Mouse (Mus musculus): Measurements from ENCODE around the gene Zc3h13.

The Zc3h13 gene

DNA sequence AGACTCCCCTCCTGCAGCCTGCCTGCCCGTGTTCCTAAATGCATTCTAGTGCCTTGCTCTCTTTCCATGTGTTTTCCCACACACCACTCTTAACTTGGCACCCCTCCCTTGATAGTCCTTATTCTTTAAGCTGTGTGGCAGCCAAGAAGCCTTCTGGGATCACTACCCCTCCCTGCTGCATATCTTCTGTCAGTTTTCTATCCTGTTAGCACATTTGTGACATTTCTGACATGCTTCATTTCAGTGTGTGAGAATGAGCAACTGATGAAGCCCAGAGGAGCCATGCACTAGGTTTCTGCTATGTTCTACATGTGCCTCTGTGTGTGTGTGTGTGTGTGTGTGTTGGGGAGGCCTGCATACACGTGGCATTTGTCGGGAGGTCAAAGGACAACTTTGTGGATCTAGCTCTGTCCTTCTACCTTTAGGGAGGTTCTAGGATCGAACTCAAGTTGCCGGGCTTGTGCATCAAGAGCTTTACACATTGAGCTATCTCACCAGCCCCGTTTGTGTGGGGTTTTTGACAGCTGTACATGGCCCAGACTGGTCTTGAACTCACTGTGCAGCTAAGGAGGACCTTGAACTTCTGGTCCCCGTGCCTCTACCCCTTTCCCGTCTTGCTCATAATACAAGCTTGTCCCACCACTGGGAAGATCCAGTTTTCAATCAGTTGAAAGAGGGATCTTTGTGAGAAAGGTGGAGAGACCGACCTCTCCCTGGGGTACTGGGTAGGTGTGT lies 81.3 kb downstream of the Zc3h13 start:
- no peaks in the 10 kb centered on the region for H3K36me3 ChIP-seq (ENCODE audit: control insufficient read depth, insufficient read depth, low read length, poor library complexity, severe bottlenecking)
- DNase-seq (ENCODE audit: low read depth, low spot score) = no peak
- H3K27me3 ChIP-seq (ENCODE audit: control insufficient read depth, insufficient read depth, low read length, poor library complexity, severe bottlenecking) = no peaks in the 10 kb centered on the region

DNA sequence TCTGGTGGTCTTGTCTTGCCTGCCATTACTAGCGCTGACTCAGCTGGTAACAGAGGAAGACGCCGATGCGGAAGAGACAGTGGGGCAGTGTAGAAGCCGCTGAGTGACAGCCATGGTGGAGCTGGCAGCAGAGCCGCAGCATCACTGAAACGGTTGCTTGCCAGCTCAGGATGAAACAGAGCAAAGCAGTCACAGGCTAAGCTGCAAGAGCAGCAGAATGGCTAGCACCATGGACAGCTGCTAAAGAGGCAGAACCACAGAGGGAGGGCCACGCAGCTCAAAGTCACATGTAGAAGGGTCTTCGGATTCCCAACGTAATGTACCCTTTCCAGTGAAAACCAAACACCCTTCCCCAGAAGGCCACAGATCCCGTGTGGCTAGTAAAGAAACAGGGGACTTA lies 82.6 kb downstream of the Zc3h13 start:
- DNase-seq (ENCODE audit: low read depth, low spot score) = peak; percentile 10
- H3K27me3 ChIP-seq (ENCODE audit: control insufficient read depth, insufficient read depth, low read length, poor library complexity, severe bottlenecking) = no peaks in the 10 kb centered on the region
- no peaks in the 10 kb centered on the region for H3K36me3 ChIP-seq (ENCODE audit: control insufficient read depth, insufficient read depth, low read length, poor library complexity, severe bottlenecking)

DNA sequence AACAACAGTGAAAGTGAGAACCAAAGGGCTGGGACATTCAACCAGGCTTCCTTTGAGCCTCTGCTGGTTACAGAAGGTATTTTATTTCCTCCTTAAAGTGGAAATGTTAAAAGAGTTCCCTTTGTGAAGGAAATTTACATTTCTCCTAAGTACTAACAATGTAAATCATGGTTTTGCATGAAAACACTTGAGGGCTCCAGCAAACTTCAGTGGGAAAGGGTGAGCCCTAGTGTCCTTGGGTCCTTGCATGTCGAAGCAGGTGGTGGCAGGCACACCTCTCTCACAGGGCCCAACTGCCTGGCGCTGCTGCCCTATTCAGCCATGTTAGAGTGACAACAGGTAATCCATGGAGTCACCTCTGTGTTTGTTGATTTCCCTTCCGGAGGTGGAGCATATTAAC lies 83.3 kb downstream of the Zc3h13 start:
- Histone ChIP-seq H3K27me3 (ENCODE audit: control insufficient read depth, insufficient read depth, low read length, poor library complexity, severe bottlenecking) (no peaks in the 10 kb centered on the region), H3K36me3 (ENCODE audit: control insufficient read depth, insufficient read depth, low read length, poor library complexity, severe bottlenecking) (no peaks in the 10 kb centered on the region)
- no peak for DNase-seq (ENCODE audit: low read depth, low spot score)

DNA sequence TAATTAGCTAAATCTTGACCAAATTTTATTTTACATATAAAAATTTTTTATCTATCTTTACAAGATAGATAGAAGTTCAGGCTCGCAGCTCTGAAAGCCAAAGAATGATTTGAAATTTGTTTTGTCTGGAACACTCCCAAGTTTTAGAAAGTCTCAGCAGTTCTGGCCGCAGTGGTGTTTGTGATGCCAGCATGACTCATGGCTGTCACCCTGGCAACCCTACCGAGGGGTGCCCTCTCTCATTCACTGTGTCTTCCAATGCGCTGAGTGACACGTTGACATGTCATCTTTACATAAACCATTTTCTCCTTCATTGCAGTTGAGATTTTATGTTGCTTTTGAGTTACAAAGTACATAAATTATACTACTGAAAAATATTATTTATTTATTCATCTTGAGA lies 85.7 kb downstream of the Zc3h13 start:
- no peaks in the 10 kb centered on the region for H3K36me3 ChIP-seq (ENCODE audit: control insufficient read depth, insufficient read depth, low read length, poor library complexity, severe bottlenecking)
- no peaks in the 10 kb centered on the region for H3K27me3 ChIP-seq (ENCODE audit: control insufficient read depth, insufficient read depth, low read length, poor library complexity, severe bottlenecking)
- DNase-seq (ENCODE audit: low read depth, low spot score) = no peak

DNA sequence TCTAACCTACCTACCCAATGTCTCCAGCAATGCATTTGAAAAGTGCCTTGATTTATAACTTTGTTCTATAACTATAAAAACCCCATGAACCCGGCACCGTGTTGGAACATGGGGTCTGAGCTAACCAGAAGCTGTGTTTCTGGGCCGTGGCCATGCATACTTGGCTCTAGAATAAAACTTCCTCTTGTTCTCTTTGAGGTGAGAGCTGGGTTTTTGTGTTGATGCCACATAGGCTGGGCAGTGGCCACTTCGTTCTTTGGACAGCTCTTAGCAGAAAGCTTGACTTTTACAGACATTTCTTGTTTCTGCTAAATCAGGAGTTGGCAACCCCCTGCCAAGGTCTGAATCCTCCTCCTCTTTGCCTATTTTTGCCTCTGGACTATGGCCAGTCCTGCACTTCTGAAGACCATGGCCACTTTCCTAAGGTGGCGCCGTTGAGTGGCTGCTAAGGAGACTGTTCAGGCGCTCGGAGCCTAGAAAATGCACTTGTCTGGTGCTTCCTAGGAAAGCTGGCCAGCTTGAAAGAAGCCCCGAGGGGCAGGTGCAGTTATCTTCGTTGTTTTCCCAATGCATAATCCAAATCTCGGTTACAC lies 90.9 kb downstream of the Zc3h13 start:
- Histone ChIP-seq H3K27me3 (ENCODE audit: control insufficient read depth, insufficient read depth, low read length, poor library complexity, severe bottlenecking) (no peaks in the 10 kb centered on the region), H3K36me3 (ENCODE audit: control insufficient read depth, insufficient read depth, low read length, poor library complexity, severe bottlenecking) (no peaks in the 10 kb centered on the region)
- DNase-seq (ENCODE audit: low read depth, low spot score) = no peak

DNA sequence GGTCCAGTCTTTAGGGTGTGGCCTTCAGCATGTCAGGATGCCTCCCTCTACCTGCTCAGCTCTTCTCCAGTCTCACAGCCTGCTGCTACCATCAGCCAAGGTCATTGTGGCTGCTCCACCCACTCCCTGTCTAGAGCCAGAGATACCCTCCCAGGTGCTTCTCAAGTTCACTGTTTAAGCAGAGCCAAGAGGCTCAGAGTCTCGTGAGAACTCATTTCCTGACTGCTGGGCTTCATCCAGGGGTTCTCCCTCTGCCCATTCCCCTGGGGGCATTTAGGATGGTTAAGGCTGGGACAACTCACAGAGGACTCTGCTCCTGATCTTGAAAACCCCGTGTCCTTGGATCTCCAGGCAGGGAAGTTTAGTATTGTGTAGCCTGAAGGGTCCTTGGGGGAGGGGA lies 92.1 kb downstream of the Zc3h13 start:
- Histone ChIP-seq H3K27me3 (ENCODE audit: control insufficient read depth, insufficient read depth, low read length, poor library complexity, severe bottlenecking) (no peaks in the 10 kb centered on the region), H3K36me3 (ENCODE audit: control insufficient read depth, insufficient read depth, low read length, poor library complexity, severe bottlenecking) (no peaks in the 10 kb centered on the region)
- DNase-seq (ENCODE audit: low read depth, low spot score) = no peak

DNA sequence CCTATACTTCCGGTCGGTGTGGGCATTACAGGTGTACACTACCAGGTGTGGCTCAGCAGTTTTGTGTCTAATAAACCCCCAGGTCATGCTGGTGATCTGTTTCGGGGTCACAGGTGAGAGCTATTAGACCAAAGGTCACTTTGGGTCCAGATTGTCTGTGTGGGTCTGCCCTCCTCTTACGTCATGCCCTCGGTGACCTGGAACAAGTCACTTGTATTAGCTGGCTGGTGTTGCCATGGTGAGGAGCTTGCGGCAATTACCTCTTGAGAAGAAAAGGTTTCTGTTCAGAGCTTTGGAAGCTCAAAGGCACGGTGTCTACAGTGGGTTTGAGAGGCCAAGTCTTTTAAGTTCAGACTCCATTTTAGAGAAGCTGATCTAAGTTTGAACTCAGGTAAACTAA lies 93.4 kb downstream of the Zc3h13 start:
- no peaks in the 10 kb centered on the region for H3K27me3 ChIP-seq (ENCODE audit: control insufficient read depth, insufficient read depth, low read length, poor library complexity, severe bottlenecking)
- no peak for DNase-seq (ENCODE audit: low read depth, low spot score)
- no peaks in the 10 kb centered on the region for H3K36me3 ChIP-seq (ENCODE audit: control insufficient read depth, insufficient read depth, low read length, poor library complexity, severe bottlenecking)
